Mouse (Mus musculus) kidney, adult 2 months (tissue): ENCODE data around the gene Spata25.

Experiments used
- CTCF ChIP-seq: fragments of 200-500 bp; conservative IDR thresholded peaks from 2 replicates; pipeline ENCODE4 v1.5.1; 2011; ENCODE audit warnings: low read depth, mild to moderate bottlenecking, control low read depth, low read length, moderate library complexity, mixed read lengths; ENCODE audit not compliant: insufficient read depth, insufficient read length
- POLR2A ChIP-seq: fragments of 200-500 bp; IDR thresholded peaks from one replicate; pipeline ENCODE4 v1.6.1; 2011; ENCODE audit warnings: low read depth, low read length, control low read depth

DNA sequence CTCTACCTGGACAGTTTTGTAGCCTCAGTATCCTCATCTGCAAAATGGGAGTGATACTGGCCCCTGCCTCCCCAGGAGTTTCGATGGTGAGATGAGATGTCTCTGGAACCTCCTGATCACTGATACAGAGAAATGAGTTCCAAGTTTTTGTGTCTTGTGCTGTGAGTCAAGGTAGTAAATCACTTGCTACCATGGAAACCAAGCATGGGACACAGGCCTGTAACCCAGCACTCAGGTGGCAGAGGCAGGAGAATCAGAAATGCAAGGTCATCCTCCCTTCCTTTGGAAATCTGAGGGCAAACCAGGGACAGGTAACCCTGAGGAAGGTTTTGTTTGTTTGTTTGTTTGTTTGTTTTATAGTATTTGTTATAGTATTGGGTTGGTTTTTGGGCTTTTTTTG lies 753 bp upstream of the Spata25 start:
- no peak for TF ChIP-seq CTCF
- TF ChIP-seq POLR2A: no peak
